Mouse (Mus musculus): ENCODE data around the gene Styk1. TPM values are rescaled to one million over a fixed set of nuclear protein-coding genes. Genes with fewer than 3 reads are reported as not detected.

Styk1 gene
- total and polyA plus RNA-seq, 3 experiments = 0.23 to 0.27 TPM; not detected in 1

DNA sequence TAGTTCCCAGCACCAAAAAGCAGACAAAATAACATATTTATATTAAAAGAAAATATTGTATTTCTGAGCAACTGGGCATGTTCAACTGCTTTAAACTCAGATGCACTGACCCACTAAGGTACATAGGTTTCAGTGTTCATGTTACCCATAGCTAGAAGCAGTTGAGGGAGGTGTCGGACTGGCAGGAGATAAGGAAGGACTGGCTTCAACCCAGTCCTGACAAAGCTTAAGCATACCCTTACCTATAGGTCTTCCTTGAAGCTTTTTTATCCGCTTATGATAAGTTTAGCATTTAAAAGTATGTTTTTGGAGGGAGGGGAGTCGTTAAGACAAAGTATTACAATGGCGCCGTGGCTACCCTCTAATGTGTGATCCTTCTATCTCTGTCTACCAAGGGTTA lies 17.4 kb upstream of the Styk1 start:
- ATAC-seq (ENCODE audit: extremely low read depth, insufficient number of reproducible peaks, low FRiP score, poor library complexity, severe bottlenecking) (no peak), DNase-seq (ENCODE audit: low spot score) (no peak)
- Histone ChIP-seq H3K27me3 (ENCODE audit: insufficient read depth, low read length) (no peaks in the 10 kb centered on the region), H3K36me3 (replicated peaks) (peaks cover 100% of the 10 kb centered on the region), H3K4me3 (ENCODE audit: low read depth, low read length) (no peak overlapping the region), H3K9me3 (replicated peaks) (no peaks in the 10 kb centered on the region), H3K4me1 (ENCODE audit: insufficient read depth, low read depth, low read length) (peaks cover 74% of the 10 kb centered on the region)
- no peak for TF ChIP-seq GATA2 (IDR thresholded peaks at IDR 0.05; ENCODE audit: borderline replicate concordance, low read depth, low read length)

DNA sequence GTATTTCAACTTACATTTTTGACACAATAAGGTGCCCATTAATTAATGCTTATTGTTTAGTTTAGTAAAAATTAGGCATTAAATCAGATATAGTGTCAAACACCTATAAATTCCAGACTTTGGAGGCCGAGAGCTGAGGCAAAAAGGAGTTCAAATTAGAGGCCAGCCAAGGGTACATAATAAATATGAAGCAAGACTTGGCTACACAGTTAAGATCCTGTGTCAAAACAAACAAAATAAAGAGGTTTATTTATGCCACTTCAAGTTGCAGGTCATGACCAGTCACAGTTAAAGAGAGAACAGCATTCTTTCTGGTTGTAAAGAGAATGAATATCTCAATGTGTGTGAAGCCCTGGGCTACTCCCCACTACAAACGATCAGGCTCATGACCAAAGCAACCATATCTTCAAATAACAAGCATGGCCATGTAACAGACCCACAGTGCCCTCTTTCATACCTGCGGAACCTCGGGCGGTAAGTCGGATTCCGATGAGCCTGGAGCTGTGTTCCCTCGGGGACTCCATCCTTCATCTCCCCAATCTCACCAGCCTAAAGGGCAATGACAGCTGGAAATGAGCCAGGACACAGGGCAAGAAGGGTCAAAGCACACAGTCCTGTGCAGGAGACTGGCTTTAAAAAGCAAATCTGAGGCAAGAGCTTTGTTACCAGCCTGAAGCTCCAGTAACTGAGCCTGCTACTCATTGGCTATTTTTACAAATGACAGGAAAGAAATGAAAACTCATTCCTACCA lies 16.6 kb upstream of the Styk1 start:
- Histone ChIP-seq H3K27me3 (ENCODE audit: insufficient read depth, low read length) (no peaks in the 10 kb centered on the region), H3K4me3 (ENCODE audit: low read depth, low read length) (no peak overlapping the region), H3K4me1 (ENCODE audit: insufficient read depth, low read depth, low read length) (peaks cover 74% of the 10 kb centered on the region), H3K9me3 (replicated peaks) (no peaks in the 10 kb centered on the region), H3K36me3 (replicated peaks) (peaks cover 98% of the 10 kb centered on the region)
- DNase-seq (ENCODE audit: low spot score) (no peak), ATAC-seq (ENCODE audit: extremely low read depth, insufficient number of reproducible peaks, low FRiP score, poor library complexity, severe bottlenecking) (no peak)
- TF ChIP-seq TAL1 (conservative IDR thresholded peaks at IDR 0.05; ENCODE audit: low read depth, low read length) = no peak

DNA sequence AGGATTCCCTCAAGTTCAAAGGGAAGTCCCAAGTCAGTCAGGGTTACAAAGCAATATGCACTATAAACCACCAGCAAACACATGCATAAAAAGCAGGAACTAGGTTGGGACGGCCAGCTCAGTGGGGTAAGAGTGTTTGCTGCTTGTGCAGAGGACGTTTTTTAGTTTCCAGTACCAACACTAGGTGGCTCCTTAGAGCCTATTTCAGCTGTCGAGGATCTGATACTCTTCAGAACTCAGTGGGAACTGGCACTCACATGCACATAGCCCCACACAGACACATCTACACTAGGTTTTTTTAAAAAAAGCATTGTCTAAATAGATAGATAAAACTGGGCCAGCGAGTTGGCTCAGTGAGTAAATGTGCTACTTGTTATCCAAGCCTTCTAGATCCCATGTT lies 13.7 kb upstream of the Styk1 start:
- peak; percentile 42 for DNase-seq (ENCODE audit: low spot score)
- TF ChIP-seq GATA1 (IDR thresholded peaks at IDR 0.05; ENCODE audit: borderline replicate concordance, low read length) (no peak), CTCF (IDR thresholded peaks at IDR 0.05; ENCODE audit: low read depth, low read length) (no peak), GATA2 (IDR thresholded peaks at IDR 0.05; ENCODE audit: borderline replicate concordance, low read depth, low read length) (no peak), TAL1 (conservative IDR thresholded peaks at IDR 0.05; ENCODE audit: low read depth, low read length) (no peak), POLR2AphosphoS5 (IDR thresholded peaks at IDR 0.05; ENCODE audit: insufficient replicate concordance, low read depth, low read length) (no peak)
- Histone ChIP-seq H3K9me3 (replicated peaks) (no peaks in the 10 kb centered on the region), H3K27me3 (ENCODE audit: insufficient read depth, low read length) (no peaks in the 10 kb centered on the region), H3K36me3 (replicated peaks) (peaks cover 90% of the 10 kb centered on the region), H3K4me3 (ENCODE audit: low read depth, low read length) (no peak overlapping the region), H3K4me1 (ENCODE audit: insufficient read depth, low read depth, low read length) (peaks cover 67% of the 10 kb centered on the region)
- peak; percentile 61 for ATAC-seq (ENCODE audit: extremely low read depth, insufficient number of reproducible peaks, low FRiP score, poor library complexity, severe bottlenecking)

DNA sequence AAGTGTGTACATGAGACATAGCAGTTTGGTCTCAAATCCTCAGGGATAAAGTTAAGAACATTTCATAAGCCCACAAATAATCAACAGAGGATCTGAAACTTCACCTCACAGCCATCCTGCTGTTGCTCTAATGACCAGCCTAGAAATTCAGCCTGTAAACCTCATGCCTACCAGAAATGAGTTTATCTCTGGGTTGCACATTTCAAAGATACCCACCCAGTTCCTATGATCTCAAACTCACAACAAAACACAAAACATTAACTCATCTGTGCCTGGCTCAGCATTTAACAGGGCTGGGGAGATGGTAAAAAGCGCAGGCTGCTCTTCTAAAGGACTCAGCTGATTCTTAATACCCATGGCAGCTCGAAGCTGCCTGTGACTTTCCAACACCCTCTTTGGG lies 11.0 kb upstream of the Styk1 start:
- peaks cover 52% of the 10 kb centered on the region for H3K4me1 ChIP-seq (ENCODE audit: insufficient read depth, low read depth, low read length)
- H3K27me3 ChIP-seq (ENCODE audit: insufficient read depth, low read length) = no peaks in the 10 kb centered on the region
- H3K36me3 ChIP-seq (replicated peaks) = peaks cover 72% of the 10 kb centered on the region
- no peak for DNase-seq (ENCODE audit: low spot score)
- 0 out of 2 replicates have a peak, but pooled peaks cover 2% of the 10 kb centered on the region for H3K9me3 ChIP-seq (replicated peaks)
- no peak for TF ChIP-seq GATA1 (IDR thresholded peaks at IDR 0.05; ENCODE audit: borderline replicate concordance, low read length)
- TF ChIP-seq GATA2 (IDR thresholded peaks at IDR 0.05; ENCODE audit: borderline replicate concordance, low read depth, low read length) = no peak
- TF ChIP-seq POLR2AphosphoS5 (IDR thresholded peaks at IDR 0.05; ENCODE audit: insufficient replicate concordance, low read depth, low read length) = no peak
- no peak for TF ChIP-seq CTCF (IDR thresholded peaks at IDR 0.05; ENCODE audit: low read depth, low read length)
- no peak overlapping the region for H3K4me3 ChIP-seq (ENCODE audit: low read depth, low read length)
- ATAC-seq (ENCODE audit: extremely low read depth, insufficient number of reproducible peaks, low FRiP score, poor library complexity, severe bottlenecking) = peak; percentile 30

DNA sequence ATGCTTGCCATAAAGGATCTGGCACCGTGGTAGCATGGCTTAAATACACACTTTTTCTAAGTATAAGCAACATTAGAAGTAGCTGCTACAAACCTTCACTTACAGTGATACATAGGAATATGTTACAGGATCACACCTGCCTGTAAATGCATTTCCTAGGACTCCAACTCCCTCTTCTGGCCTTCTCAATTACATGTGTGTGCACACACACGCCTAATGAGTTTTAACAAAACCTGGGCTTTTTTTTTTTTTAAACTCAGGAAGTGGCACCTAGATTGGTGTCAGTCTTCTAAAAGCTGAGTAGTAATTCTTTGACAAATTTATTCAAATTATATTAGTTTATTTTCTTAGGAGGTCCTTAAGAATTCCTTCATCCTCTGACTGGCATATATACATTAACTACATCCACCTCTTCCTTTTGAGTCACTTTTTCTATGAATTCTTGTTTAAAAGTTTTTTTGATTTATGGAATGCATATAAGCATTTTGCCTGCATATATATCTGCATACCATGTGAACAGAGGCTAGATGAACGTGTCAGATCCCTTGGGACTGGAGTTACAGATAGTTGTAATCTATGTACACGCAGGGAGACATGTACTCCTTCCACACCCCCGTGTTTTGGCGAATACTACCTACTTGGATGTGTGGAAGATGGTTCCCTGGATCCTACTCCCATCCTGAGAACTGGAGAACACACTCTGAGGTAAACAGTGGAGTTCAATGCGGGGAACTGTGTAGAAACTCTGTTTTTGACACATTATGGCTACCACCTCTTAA lies 9.8 kb upstream of the Styk1 start:
- Histone ChIP-seq H3K9me3 (replicated peaks) (0 out of 2 replicates have a peak, but pooled peaks cover 2% of the 10 kb centered on the region), H3K4me1 (ENCODE audit: insufficient read depth, low read depth, low read length) (peaks cover 41% of the 10 kb centered on the region), H3K27me3 (ENCODE audit: insufficient read depth, low read length) (no peaks in the 10 kb centered on the region), H3K4me3 (ENCODE audit: low read depth, low read length) (no peak overlapping the region), H3K36me3 (replicated peaks) (peaks cover 61% of the 10 kb centered on the region)
- TF ChIP-seq GATA1 (IDR thresholded peaks at IDR 0.05; ENCODE audit: borderline replicate concordance, low read length) (no peak), CTCF (IDR thresholded peaks at IDR 0.05; ENCODE audit: low read depth, low read length) (no peak), POLR2AphosphoS5 (IDR thresholded peaks at IDR 0.05; ENCODE audit: insufficient replicate concordance, low read depth, low read length) (no peak), GATA2 (IDR thresholded peaks at IDR 0.05; ENCODE audit: borderline replicate concordance, low read depth, low read length) (no peak), TAL1 (conservative IDR thresholded peaks at IDR 0.05; ENCODE audit: low read depth, low read length) (no peak)
- DNase-seq (ENCODE audit: low spot score) (no peak), ATAC-seq (ENCODE audit: extremely low read depth, insufficient number of reproducible peaks, low FRiP score, poor library complexity, severe bottlenecking) (no peak)

DNA sequence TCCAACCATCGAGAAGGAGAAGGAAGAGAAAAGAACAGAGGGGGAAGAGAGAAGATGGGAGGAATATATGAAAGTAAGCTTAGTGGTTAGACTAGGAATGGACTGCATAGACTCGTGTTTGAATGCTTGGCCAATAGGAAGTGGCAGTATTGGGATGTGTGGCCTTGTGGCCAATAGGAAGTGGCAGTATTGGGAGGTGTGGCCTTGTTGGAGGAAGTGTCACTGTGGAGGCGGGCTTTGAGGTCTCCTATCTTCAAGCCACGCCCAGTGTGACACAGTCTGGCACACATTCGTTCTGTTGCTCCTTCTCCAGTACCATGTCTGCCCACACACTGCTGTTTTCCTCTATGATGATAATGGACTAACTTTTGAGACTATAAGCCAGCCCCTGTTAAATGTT lies 7.3 kb upstream of the Styk1 start:
- peaks cover 36% of the 10 kb centered on the region for H3K36me3 ChIP-seq (replicated peaks)
- TF ChIP-seq CTCF (IDR thresholded peaks at IDR 0.05; ENCODE audit: low read depth, low read length) = no peak
- no peak for TF ChIP-seq GATA2 (IDR thresholded peaks at IDR 0.05; ENCODE audit: borderline replicate concordance, low read depth, low read length)
- no peak for TF ChIP-seq GATA1 (IDR thresholded peaks at IDR 0.05; ENCODE audit: borderline replicate concordance, low read length)
- TF ChIP-seq POLR2AphosphoS5 (IDR thresholded peaks at IDR 0.05; ENCODE audit: insufficient replicate concordance, low read depth, low read length) = no peak
- no peak for TF ChIP-seq TAL1 (conservative IDR thresholded peaks at IDR 0.05; ENCODE audit: low read depth, low read length)
- DNase-seq (ENCODE audit: low spot score) (no peak), ATAC-seq (ENCODE audit: extremely low read depth, insufficient number of reproducible peaks, low FRiP score, poor library complexity, severe bottlenecking) (peak; percentile 55)
- no peak overlapping the region for H3K4me3 ChIP-seq (ENCODE audit: low read depth, low read length)
- no peaks in the 10 kb centered on the region for H3K27me3 ChIP-seq (ENCODE audit: insufficient read depth, low read length)
- peaks cover 20% of the 10 kb centered on the region for H3K4me1 ChIP-seq (ENCODE audit: insufficient read depth, low read depth, low read length)
- H3K9me3 ChIP-seq (replicated peaks) = 0 out of 2 replicates have a peak, but pooled peaks cover 2% of the 10 kb centered on the region

All from G1E (cell line).